8 mouse cellular contexts compared by ENCODE assay signal in genomic region chr3:45375761-45376500, GRCm38 (mm10). TPM values are rescaled to one million over a fixed set of nuclear protein-coding genes. Genes with fewer than 3 reads are reported as not detected.
DNase-seq lines count a peak whose midpoint lies in the region; ATAC-seq and TF ChIP-seq lines count a peak whose summit lies in the region.

No protein-coding gene starts in this region.

- TF ChIP-seq CTCF in hindbrain, postnatal 0 days (IDR thresholded peaks at IDR 0.05; ENCODE audit: low read depth): peak; percentile 88

- peak overlapping the region; percentile 71 for H3K4me3 ChIP-seq in hindbrain, postnatal 0 days (ENCODE audit: low read length)

- no peaks in the 10 kb centered on the region for H3K4me1 ChIP-seq in hindbrain, postnatal 0 days (ENCODE audit: insufficient read depth, low read length)

- 0 out of 2 replicates have a peak, but pooled peaks have one; percentile 1 for ATAC-seq in hindbrain, postnatal 0 days
- ATAC-seq in CD4-positive, CD25-positive, alpha-beta regulatory T cell, adult 4 months: no peak

- no peaks in the 10 kb centered on the region for H3K9me3 ChIP-seq in hindbrain, postnatal 0 days (ENCODE audit: low read length)

- peak overlapping the region; percentile 86 for H3K27ac ChIP-seq in hindbrain, postnatal 0 days

- WGBS in hindbrain, postnatal 0 days: under 1% methylated on average over 27 of the region's 27 CpGs

- peak; percentile 34 for DNase-seq in WW6 (ENCODE audit: low read depth, low spot score)
- DNase-seq in cerebellum, postnatal 14 days: peak; percentile 89 to 90
- DNase-seq in frontal cortex, postnatal 36 days (ENCODE audit: low spot score in 2 of 2): peak; percentile 81 to 90
- peak; percentile 92 for DNase-seq in hindbrain, postnatal 0 days (ENCODE audit: low spot score)
- peak; percentile 80 to 87 for DNase-seq in left cerebral cortex, adult 18-20 months (ENCODE audit: low spot score in 2 of 2)
- peak; percentile 30 for DNase-seq in lung, postnatal 25 days (ENCODE audit: low spot score)
- DNase-seq in right cerebral cortex, postnatal 10 days (ENCODE audit: low spot score in 2 of 2): peak; percentile 90 to 92

- no peaks in the 10 kb centered on the region for H3K27me3 ChIP-seq in hindbrain, postnatal 0 days (ENCODE audit: insufficient read depth, low read length)

- H3K9ac ChIP-seq in hindbrain, postnatal 0 days (replicated peaks; ENCODE audit: low read length): peak overlapping the region; percentile 78

- H3K36me3 ChIP-seq in hindbrain, postnatal 0 days (ENCODE audit: insufficient read depth, low read length): no peaks in the 10 kb centered on the region

- peak overlapping the region; percentile 74 for H3K4me2 ChIP-seq in hindbrain, postnatal 0 days (ENCODE audit: low read depth, low read length)

RNA-seq across cellular contexts. Expression of gene Pcdh10, which starts 2.3 kb away (rescaled TPM):
- 134 and 136 TPM in 2 replicates for total RNA-seq in hindbrain, postnatal 0 days (2014; rRNA removed)
- polyA plus RNA-seq in hindbrain, postnatal 0 days (2015; fragmentation: Nextera tagmentation; extraction: Ambion mirVana): 19.6 and 21.4 TPM in 2 replicates
- 100 to 1,000 TPM; 178 to 187 TPM for total RNA-seq in left cerebral cortex, adult 18-20 months (2021)
- not detected for polyA plus RNA-seq in CD4-positive, CD25-positive, alpha-beta regulatory T cell, adult 4 months (2017; shearing (Covaris generic))

Comparison
In these comparisons a context has a peak if more than half of its experiments do, and no peak if none do; other contexts are left out.
1. DNase-seq: peak in every context shown above with its lines; median percentile 92 in hindbrain, postnatal 0 days; 91 in right cerebral cortex, postnatal 10 days; 90 in cerebellum, postnatal 14 days; 86 in frontal cortex, postnatal 36 days; 84 in left cerebral cortex, adult 18-20 months; 34 in WW6; 30 in lung, postnatal 25 days.